Mouse (Mus musculus): Measurements from ENCODE around the gene Vstm4.

GRCm38 (mm10) chr14:32817258-32817657, 39.3 kb upstream of the Vstm4 start:
- TF ChIP-seq EP300 (IDR thresholded peaks at IDR 0.05; ENCODE audit: low read depth) = no peak
- TF ChIP-seq CTCF (IDR thresholded peaks at IDR 0.05; ENCODE audit: low read depth) = no peak
